Mouse (Mus musculus): ENCODE data around the gene Sat2. TPM values are rescaled to one million over a fixed set of nuclear protein-coding genes. Genes with fewer than 3 reads are reported as not detected.

Sat2 gene
- polyA plus RNA-seq, 1 experiment from 2014 or later, result 24.7 TPM

GRCm38 (mm10) chr11:69645860-69646259 lies 24.0 kb downstream of the Sat2 start:
- Histone ChIP-seq H3K27ac (replicated peaks) (no peak overlapping the region), H3K9ac (replicated peaks) (no peak overlapping the region), H3K4me1 (no peaks in the 10 kb centered on the region), H3K9me3 (replicated peaks) (no peaks in the 10 kb centered on the region), H3K27me3 (replicated peaks) (no peaks in the 10 kb centered on the region), H3K4me3 (replicated peaks) (no peak overlapping the region), H3K4me2 (no peak overlapping the region), H3K36me3 (peaks cover 95% of the 10 kb centered on the region)
- no peak for ATAC-seq (ENCODE audit: low FRiP score)
- 94% methylated on average over 5 of the region's 5 CpGs for WGBS

DNA sequence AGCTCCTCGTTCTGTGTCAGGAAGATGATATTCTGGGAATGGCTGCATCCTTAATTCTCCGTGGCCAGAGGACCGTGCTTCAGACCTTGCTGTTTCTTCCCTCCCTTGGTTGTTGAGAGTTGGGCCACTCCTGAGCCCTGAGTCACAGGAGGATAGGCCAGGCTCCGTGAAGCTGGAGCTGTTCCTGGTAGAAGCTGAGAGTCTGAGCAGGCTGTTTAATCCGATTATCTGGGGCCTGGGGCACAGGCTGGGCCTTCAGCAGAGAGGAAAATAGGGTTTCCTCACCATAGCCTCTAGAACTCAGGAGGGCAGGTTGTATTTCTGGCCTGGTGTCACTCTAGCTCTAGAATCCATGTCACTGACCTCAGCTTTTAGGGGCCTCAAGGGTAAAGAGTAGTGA lies 31.6 kb downstream of the Sat2 start:
- Histone ChIP-seq H3K9ac (replicated peaks) (no peak overlapping the region), H3K9me3 (replicated peaks) (no peaks in the 10 kb centered on the region), H3K36me3 (peaks cover 81% of the 10 kb centered on the region), H3K4me2 (no peak overlapping the region), H3K4me1 (peaks cover 18% of the 10 kb centered on the region), H3K4me3 (replicated peaks) (no peak overlapping the region), H3K27me3 (replicated peaks) (no peaks in the 10 kb centered on the region), H3K27ac (replicated peaks) (no peak overlapping the region)
- WGBS, result 70% methylated on average over 5 of the region's 5 CpGs
- ATAC-seq (ENCODE audit: low FRiP score), result no peak

GRCm38 (mm10) chr11:69654760-69655159 lies 32.9 kb downstream of the Sat2 start:
- Histone ChIP-seq H3K4me3 (replicated peaks) (no peak overlapping the region), H3K9me3 (replicated peaks) (no peaks in the 10 kb centered on the region), H3K36me3 (peaks cover 80% of the 10 kb centered on the region), H3K27me3 (replicated peaks) (no peaks in the 10 kb centered on the region), H3K4me1 (peaks cover 18% of the 10 kb centered on the region), H3K9ac (replicated peaks) (no peak overlapping the region), H3K27ac (replicated peaks) (0 out of 2 replicates have a peak overlapping the region, but pooled peaks have one; percentile 4), H3K4me2 (no peak overlapping the region)
- ATAC-seq (ENCODE audit: low FRiP score), result no peak
- 51% methylated on average over 9 of the region's 9 CpGs for WGBS

DNA sequence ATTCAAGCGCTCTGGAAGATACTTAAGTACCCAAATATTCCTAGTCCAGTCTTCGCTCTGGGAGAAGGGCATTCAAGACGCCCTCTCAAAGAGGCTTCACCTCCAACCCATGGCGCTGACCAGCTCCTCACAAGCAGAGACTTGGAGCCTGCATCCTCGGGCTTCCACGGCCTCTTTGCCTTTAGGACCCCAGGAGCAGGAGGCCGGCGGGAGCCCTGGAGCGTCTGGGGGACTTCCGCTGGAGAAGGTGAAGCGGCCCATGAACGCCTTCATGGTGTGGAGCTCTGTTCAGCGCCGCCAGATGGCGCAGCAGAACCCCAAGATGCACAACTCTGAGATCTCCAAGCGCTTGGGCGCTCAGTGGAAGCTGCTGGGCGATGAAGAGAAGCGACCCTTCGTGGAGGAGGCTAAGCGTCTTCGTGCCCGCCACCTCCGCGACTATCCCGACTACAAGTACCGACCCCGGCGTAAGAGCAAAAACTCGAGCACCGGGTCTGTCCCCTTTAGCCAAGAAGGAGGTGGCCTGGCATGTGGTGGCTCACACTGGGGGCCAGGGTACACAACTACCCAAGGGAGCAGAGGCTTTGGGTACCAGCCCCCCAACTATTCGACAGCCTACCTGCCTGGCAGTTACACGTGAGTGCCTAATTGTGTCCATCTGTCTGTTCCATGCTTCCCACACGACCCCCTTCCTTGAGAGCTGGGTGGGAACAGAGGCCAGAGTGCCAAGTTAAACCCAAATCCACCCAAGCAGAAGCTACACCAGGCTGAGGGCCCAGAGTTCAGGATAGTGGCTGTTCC lies 33.6 kb downstream of the Sat2 start, which contains the start of gene Sox15:
Gene Sox15 (plus strand): TSS at position 51 of the 801 bp plus-strand sequence.
- Histone ChIP-seq H3K4me2 (peak within 1 kb of the TSS; percentile 15; the same call in 1 of the 2 replicates), H3K9me3 (replicated peaks) (no peaks in the 10 kb centered on the region), H3K27me3 (replicated peaks) (no peaks in the 10 kb centered on the region), H3K4me3 (replicated peaks) (0 out of 2 replicates have a peak within 1 kb of the TSS, but pooled peaks have one; percentile 2), H3K9ac (replicated peaks) (no peak within 1 kb of the TSS; the same call in 1 of the 2 replicates), H3K4me1 (peaks cover 21% of the 10 kb centered on the region), H3K27ac (replicated peaks) (peak within 1 kb of the TSS; percentile 48; the same call in 1 of the 2 replicates), H3K36me3 (peaks cover 73% of the 10 kb centered on the region)
- whole genome bisulfite sequencing, result 22% methylated on average over 34 of the region's 34 CpGs
- peak; percentile 63 for ATAC-seq (ENCODE audit: low FRiP score)

DNA sequence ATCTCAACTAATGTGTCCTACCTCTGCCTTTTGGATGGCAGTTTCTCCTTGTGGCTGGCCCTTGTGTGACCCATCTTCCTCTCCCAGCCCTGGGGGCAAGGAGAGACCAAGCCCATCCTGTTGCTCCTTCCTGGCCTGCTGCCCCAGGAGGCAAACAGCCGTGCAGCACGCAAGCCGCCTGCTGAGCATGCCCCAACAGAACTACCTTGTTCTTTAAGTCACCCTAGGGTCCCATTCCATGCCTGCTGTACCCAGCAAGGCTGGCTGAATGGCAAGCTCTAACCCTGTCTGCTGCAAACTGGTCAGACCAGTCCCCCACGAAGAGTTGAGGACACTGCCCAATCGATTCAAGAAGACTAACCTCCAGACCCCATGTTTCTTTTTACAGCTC lies 34.2 kb downstream of the Sat2 start:
- Histone ChIP-seq H3K27ac (replicated peaks) (no peak overlapping the region), H3K36me3 (peaks cover 67% of the 10 kb centered on the region)
- 71% methylated on average over 5 of the region's 5 CpGs for whole genome bisulfite sequencing

DNA sequence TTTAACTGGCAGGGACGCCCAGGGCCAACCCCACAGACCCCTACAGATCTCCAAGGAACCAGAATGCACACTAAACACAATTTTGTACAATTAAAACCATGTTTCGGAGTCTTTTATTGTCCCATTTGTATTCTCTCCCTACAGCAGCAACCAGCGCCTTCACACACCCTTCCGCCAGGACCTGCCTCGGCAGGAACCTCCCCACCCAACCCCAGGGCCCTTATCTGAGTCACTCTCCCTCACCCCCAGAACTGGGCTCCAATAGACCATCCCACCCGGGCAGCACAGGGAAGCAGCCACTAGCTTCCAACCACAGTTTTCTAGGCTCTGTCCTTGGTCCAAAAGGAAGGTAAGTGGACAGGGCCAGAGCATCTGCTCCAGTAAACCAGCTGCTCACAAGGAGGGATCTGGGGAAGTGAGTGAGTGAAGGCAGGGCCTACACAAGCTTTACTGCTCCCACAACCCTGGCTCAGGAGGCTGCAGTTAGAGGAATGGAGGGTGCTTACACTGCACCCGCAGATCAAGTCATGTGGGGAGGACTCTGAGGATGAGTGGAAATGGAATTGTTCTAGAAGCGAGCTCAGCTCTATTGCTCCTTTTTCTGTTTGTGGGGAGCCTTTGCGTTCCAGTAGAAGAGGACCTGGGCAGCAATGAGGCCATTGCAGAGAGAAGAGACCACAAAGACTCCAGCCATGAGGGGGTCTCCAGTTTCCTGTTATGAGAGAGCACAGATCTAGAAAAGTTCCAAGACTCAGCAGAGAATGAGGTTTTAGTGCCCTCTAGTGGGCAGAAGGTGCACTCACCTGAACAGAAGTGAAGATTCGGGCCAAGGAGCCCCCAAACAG lies 35.0 kb downstream of the Sat2 start:
- no peak for ATAC-seq (ENCODE audit: low FRiP score)
- Histone ChIP-seq H3K36me3 (peaks cover 59% of the 10 kb centered on the region), H3K4me3 (replicated peaks) (no peak overlapping the region), H3K4me1 (peaks cover 34% of the 10 kb centered on the region), H3K27me3 (replicated peaks) (no peaks in the 10 kb centered on the region), H3K4me2 (no peak overlapping the region), H3K9ac (replicated peaks) (no peak overlapping the region), H3K27ac (replicated peaks) (no peak overlapping the region), H3K9me3 (replicated peaks) (no peaks in the 10 kb centered on the region)
- 81% methylated on average over 10 of the region's 10 CpGs for WGBS

More for the DNA sequence above, 34.2 kb downstream of the Sat2 start:
- no peak for ATAC-seq (ENCODE audit: low FRiP score)
- Histone ChIP-seq H3K4me2 (0 out of 2 replicates have a peak overlapping the region, but pooled peaks have one; percentile 15), H3K9ac (replicated peaks) (no peak overlapping the region), H3K9me3 (replicated peaks) (no peaks in the 10 kb centered on the region), H3K4me1 (peaks cover 26% of the 10 kb centered on the region), H3K4me3 (replicated peaks) (no peak overlapping the region), H3K27me3 (replicated peaks) (no peaks in the 10 kb centered on the region)

DNA sequence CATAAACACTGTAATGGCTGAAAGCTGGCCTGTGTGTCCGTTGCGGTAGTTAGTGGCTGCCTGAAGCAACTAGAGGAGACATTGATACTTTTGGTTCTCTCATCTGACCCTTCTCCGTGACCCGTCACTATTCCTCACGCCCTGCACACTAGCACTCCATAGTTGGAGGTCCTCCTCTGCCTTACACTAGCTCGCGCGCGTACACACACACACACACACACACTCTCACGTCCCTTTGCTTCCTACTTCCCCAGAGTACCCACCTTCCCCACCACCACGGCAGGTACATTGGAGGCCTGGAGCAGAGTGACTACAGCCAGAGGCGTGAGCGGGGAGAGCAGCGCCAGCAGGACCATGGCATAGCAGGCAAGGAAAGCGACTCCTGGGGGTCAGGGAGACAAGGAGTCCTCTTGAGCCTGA lies 35.6 kb downstream of the Sat2 start:
- no peak for ATAC-seq (ENCODE audit: low FRiP score)
- Histone ChIP-seq H3K4me1 (peaks cover 35% of the 10 kb centered on the region), H3K9me3 (replicated peaks) (no peaks in the 10 kb centered on the region), H3K27me3 (replicated peaks) (no peaks in the 10 kb centered on the region), H3K4me2 (no peak overlapping the region), H3K4me3 (replicated peaks) (no peak overlapping the region), H3K27ac (replicated peaks) (no peak overlapping the region), H3K9ac (replicated peaks) (no peak overlapping the region), H3K36me3 (peaks cover 52% of the 10 kb centered on the region)
- 87% methylated on average over 15 of the region's 15 CpGs for WGBS

DNA sequence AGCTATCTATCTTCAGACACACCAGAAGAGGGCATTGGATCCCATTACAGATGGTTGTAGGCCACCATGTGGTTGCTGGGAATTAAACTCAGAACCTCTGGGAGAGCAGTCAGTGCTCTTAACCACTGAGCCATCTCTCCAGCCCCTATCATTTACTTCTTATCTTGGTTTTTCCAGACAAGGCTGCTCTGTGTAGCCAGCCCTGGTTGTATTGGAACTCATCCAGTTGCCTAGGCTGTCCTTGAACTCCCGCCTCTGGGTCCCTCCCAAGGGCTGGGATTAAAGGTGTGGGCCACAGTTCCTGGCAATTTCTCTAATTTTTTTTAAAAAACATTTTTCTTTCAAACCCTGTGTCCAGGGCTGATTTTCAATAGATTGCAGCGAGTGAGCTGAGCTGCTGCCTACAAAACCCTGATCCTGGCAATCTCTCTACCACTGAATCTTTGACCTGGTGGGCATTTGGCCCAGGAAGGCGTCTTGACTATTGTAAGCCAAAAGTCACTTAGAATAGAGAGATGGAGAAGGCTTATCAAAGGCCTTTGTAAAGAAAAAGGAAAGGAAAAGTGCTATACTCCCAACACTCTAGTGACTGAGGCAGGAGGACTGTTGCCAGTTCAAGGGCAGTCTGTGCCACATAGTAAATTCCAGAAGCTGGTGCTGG lies 39.5 kb downstream of the Sat2 start:
- H3K4me1 ChIP-seq, result peaks cover 35% of the 10 kb centered on the region
- WGBS, result 76% methylated on average over 3 of the region's 3 CpGs
- H3K9me3 ChIP-seq (replicated peaks), result no peaks in the 10 kb centered on the region
- peak overlapping the region; percentile 66 for H3K4me3 ChIP-seq (replicated peaks)
- H3K9ac ChIP-seq (replicated peaks), result peak overlapping the region; percentile 61
- no peaks in the 10 kb centered on the region for H3K27me3 ChIP-seq (replicated peaks)
- peak overlapping the region; percentile 65 for H3K4me2 ChIP-seq
- H3K27ac ChIP-seq (replicated peaks), result peak overlapping the region; percentile 97; the same call in 1 of the 2 replicates
- peaks cover 59% of the 10 kb centered on the region for H3K36me3 ChIP-seq
- ATAC-seq (ENCODE audit: low FRiP score), result no peak

DNA sequence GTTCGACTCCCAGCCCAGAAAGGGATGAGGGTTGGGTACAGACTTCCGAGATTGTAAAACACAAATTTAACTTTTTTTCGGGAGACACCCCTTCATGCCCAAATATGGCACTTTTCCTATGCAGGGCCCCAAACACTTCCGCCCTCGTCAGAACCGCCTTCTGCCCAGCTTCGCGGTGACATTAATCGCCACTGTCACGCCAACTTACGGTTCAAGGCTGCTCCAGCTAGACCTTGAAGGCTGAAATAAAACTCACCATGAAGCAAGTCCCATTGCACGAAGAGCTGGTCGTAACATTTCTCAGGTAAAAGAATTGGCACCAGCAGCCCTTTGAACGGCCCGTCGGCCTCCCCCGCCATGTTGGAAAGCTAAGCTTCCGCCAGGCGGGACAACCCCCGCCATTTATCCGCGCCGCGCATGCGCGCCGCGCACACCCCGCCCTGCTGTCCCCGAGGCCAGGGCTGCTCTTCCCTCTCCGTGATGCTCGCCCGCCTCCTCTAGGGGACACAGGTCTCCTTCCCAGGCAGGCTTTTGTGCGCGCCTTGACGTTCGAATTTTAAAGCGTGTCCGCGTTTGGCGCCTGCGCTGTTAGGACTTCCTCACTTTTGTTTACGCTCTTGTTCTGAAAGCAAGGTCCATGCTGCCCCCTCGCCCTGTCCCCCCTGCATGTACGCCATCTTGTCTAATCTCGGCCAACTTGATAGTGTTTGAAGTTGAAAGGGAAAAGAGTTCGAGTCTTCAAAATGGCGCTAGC lies 40.6 kb downstream of the Sat2 start, which contains the start of gene Mpdu1:
Gene Mpdu1 (minus strand): TSS at position 430 of the 754 bp plus-strand sequence.
- Histone ChIP-seq H3K27ac (replicated peaks) (peak within 1 kb of the TSS; percentile 97), H3K36me3 (peaks cover 58% of the 10 kb centered on the region), H3K9ac (replicated peaks) (peak within 1 kb of the TSS; percentile 61), H3K4me3 (replicated peaks) (peak within 1 kb of the TSS; percentile 66), H3K27me3 (replicated peaks) (no peaks in the 10 kb centered on the region), H3K4me2 (peak within 1 kb of the TSS; percentile 65), H3K9me3 (replicated peaks) (no peaks in the 10 kb centered on the region), H3K4me1 (peaks cover 28% of the 10 kb centered on the region)
- peak; percentile 95 for ATAC-seq (ENCODE audit: low FRiP score)
- WGBS, result under 1% methylated on average over 48 of the region's 48 CpGs

GRCm38 (mm10) chr11:69662967-69663671 lies 41.3 kb downstream of the Sat2 start:
- H3K27me3 ChIP-seq (replicated peaks), result no peaks in the 10 kb centered on the region
- peaks cover 28% of the 10 kb centered on the region for H3K4me1 ChIP-seq
- no peaks in the 10 kb centered on the region for H3K9me3 ChIP-seq (replicated peaks)
- H3K4me2 ChIP-seq, result peak overlapping the region; percentile 65
- WGBS, result 68% methylated on average over 13 of the region's 13 CpGs
- H3K36me3 ChIP-seq, result peaks cover 58% of the 10 kb centered on the region
- H3K27ac ChIP-seq (replicated peaks), result peak overlapping the region; percentile 97
- ATAC-seq (ENCODE audit: low FRiP score), result peak; percentile 22
- H3K4me3 ChIP-seq (replicated peaks), result peak overlapping the region; percentile 66
- peak overlapping the region; percentile 61 for H3K9ac ChIP-seq (replicated peaks)

Data from neural tube, embryonic 15.5 days (tissue).